ENCODE assay signal across 9 mouse cellular contexts in genomic region chr9:23222492-23222840, GRCm38 (mm10). TPM values are rescaled to one million over a fixed set of nuclear protein-coding genes. Genes with fewer than 3 reads are reported as not detected.
DNase-seq lines count a peak whose midpoint lies in the region; ATAC-seq and TF ChIP-seq lines count a peak whose summit lies in the region.
"Had no signal": no experiment of that assay in that cellular context is flagged by ENCODE, and none has a peak within 500 bp of the region (broad histone marks: within the 10 kb centered on the region; RNA-seq: fewer than 3 reads in every experiment).

No protein-coding gene starts in this region.

- H3K9me3 ChIP-seq in forebrain, embryonic 13.5 days (replicated peaks) = no peaks in the 10 kb centered on the region
- no peaks in the 10 kb centered on the region for H3K9me3 ChIP-seq in intestine, embryonic 14.5 days (ENCODE audit: control insufficient read depth, low read length)
- no peaks in the 10 kb centered on the region for H3K9me3 ChIP-seq in liver, embryonic 14.5 days (ENCODE audit: control insufficient read depth, low read length)
- H3K9me3 ChIP-seq in neural tube, embryonic 14.5 days (ENCODE audit: control insufficient read depth, low read length) = no peaks in the 10 kb centered on the region

- H3K4me2 ChIP-seq in forebrain, embryonic 13.5 days = peak overlapping the region; percentile 97
- H3K4me2 ChIP-seq in intestine, embryonic 14.5 days (ENCODE audit: low read length) = peak overlapping the region; percentile 89
- H3K4me2 ChIP-seq in liver, embryonic 14.5 days (ENCODE audit: low read depth) = peak overlapping the region; percentile 59
- H3K4me2 ChIP-seq in neural tube, embryonic 14.5 days (ENCODE audit: low read depth, low read length) = peak overlapping the region; percentile 98

- peak overlapping the region; percentile 79 for H3K4me3 ChIP-seq in forebrain, embryonic 13.5 days
- peak overlapping the region; percentile 62 for H3K4me3 ChIP-seq in intestine, embryonic 14.5 days (ENCODE audit: low read depth, low read length)
- H3K4me3 ChIP-seq in liver, embryonic 14.5 days (ENCODE audit: insufficient read depth in 1 of 2, low read depth in 2 of 2, low read length in 2 of 2) = peak overlapping the region; percentile 38 to 41
- peak overlapping the region; percentile 72 for H3K4me3 ChIP-seq in neural tube, embryonic 14.5 days (ENCODE audit: low read depth, low read length)

- no peak for TF ChIP-seq EP300 in liver, embryonic 14.5 days (IDR thresholded peaks at IDR 0.05; ENCODE audit: low read depth)

- WGBS in forebrain, embryonic 13.5 days = 0% methylated on average over 26 of the region's 26 CpGs
- under 1% methylated on average over 25 of the region's 26 CpGs for WGBS in intestine, embryonic 14.5 days
- WGBS in liver, embryonic 14.5 days (ENCODE audit: insufficient replicate concordance) = under 1% methylated on average over 26 of the region's 26 CpGs
- WGBS in neural tube, embryonic 14.5 days = 0% methylated on average over 19 of the region's 26 CpGs

- H3K9ac ChIP-seq in forebrain, embryonic 13.5 days = peak overlapping the region; percentile 89
- H3K9ac ChIP-seq in intestine, embryonic 14.5 days (ENCODE audit: low read length) = peak overlapping the region; percentile 71
- H3K9ac ChIP-seq in liver, embryonic 14.5 days (replicated peaks) = no peak overlapping the region
- peak overlapping the region; percentile 84 for H3K9ac ChIP-seq in neural tube, embryonic 14.5 days (replicated peaks; ENCODE audit: low read depth, low read length)

- peak; percentile 26 to 36 for DNase-seq in frontal cortex, postnatal 36 days (ENCODE audit: low spot score in 2 of 2)
- no peak for DNase-seq in frontal cortex, postnatal 25 days (ENCODE audit: low spot score in 2 of 2)
- peak; percentile 66 for DNase-seq in adrenal gland, postnatal 25 days
- no peak for DNase-seq in intestine, embryonic 14.5 days (ENCODE audit: low spot score)
- no peak for DNase-seq in liver, embryonic 14.5 days (ENCODE audit: low read depth in 3 of 3, low spot score in 3 of 3)
- no peak for DNase-seq in c-Kit-positive CD71-positive TER-119-positive erythroid progenitor cells, embryonic 14.5 days (ENCODE audit: low spot score)

- peaks cover 33% of the 10 kb centered on the region for H3K4me1 ChIP-seq in forebrain, embryonic 13.5 days
- no peaks in the 10 kb centered on the region for H3K4me1 ChIP-seq in intestine, embryonic 14.5 days (replicated peaks; ENCODE audit: control insufficient read depth, insufficient read depth, low read length)
- no peaks in the 10 kb centered on the region for H3K4me1 ChIP-seq in liver, embryonic 14.5 days (replicated peaks; ENCODE audit: control insufficient read depth in 2 of 2, insufficient read depth in 2 of 2, low read length in 1 of 2)
- H3K4me1 ChIP-seq in neural tube, embryonic 14.5 days (ENCODE audit: control insufficient read depth, insufficient read depth, low read length) = peaks cover 3% of the 10 kb centered on the region; the same call in 1 of the 2 replicates

- H3K36me3 ChIP-seq in forebrain, embryonic 13.5 days (ENCODE audit: poor library complexity, severe bottlenecking) = no peaks in the 10 kb centered on the region
- no peaks in the 10 kb centered on the region for H3K36me3 ChIP-seq in intestine, embryonic 14.5 days (ENCODE audit: control insufficient read depth, insufficient read depth, low read length)
- no peaks in the 10 kb centered on the region for H3K36me3 ChIP-seq in liver, embryonic 14.5 days (replicated peaks; ENCODE audit: control insufficient read depth, insufficient read depth, low read depth)
- H3K36me3 ChIP-seq in neural tube, embryonic 14.5 days (ENCODE audit: control insufficient read depth, insufficient read depth, low read length) = no peaks in the 10 kb centered on the region
- H3K36me3 ChIP-seq: G1E had no signal

- no peak for TF ChIP-seq CTCF in liver, embryonic 14.5 days (IDR thresholded peaks at IDR 0.05; ENCODE audit: low read depth)

- ATAC-seq in forebrain, embryonic 13.5 days = peak; percentile 73
- ATAC-seq in intestine, embryonic 14.5 days (replicated peaks; ENCODE audit: low FRiP score, low TSS enrichment, low read depth) = peak; percentile 53; the same call in 1 of the 2 replicates
- no peak for ATAC-seq in liver, embryonic 14.5 days (ENCODE audit: insufficient read depth)
- ATAC-seq in neural tube, embryonic 14.5 days (ENCODE audit: low read depth) = peak; percentile 67

- H3K27ac ChIP-seq in forebrain, embryonic 13.5 days = peak overlapping the region; percentile 90
- peak overlapping the region; percentile 77 for H3K27ac ChIP-seq in intestine, embryonic 14.5 days (ENCODE audit: low read depth)
- H3K27ac ChIP-seq in liver, embryonic 14.5 days = no peak overlapping the region
- peak overlapping the region; percentile 81 for H3K27ac ChIP-seq in neural tube, embryonic 14.5 days (ENCODE audit: low read depth, low read length)

- H3K27me3 ChIP-seq in forebrain, embryonic 13.5 days = peaks cover 33% of the 10 kb centered on the region
- peaks cover 29% of the 10 kb centered on the region for H3K27me3 ChIP-seq in intestine, embryonic 14.5 days (replicated peaks; ENCODE audit: control insufficient read depth, insufficient read depth, low read length)
- peaks cover 40% of the 10 kb centered on the region for H3K27me3 ChIP-seq in liver, embryonic 14.5 days (ENCODE audit: control insufficient read depth, insufficient read depth, low read length)
- peaks cover 7% of the 10 kb centered on the region; the same call in 1 of the 2 replicates for H3K27me3 ChIP-seq in neural tube, embryonic 14.5 days (ENCODE audit: control insufficient read depth, insufficient read depth, low read length)

RNA-seq across cellular contexts. Expression of gene Bmper, which starts 0.4 kb away (rescaled TPM):
- 1.8 and 3.2 TPM in 2 replicates for total RNA-seq in adrenal gland, postnatal 25 days (2021)
- polyA plus RNA-seq in forebrain, embryonic 13.5 days (2015; fragmentation: Nextera tagmentation; extraction: Ambion mirVana) = 13.7 and 17.4 TPM in 2 replicates
- polyA plus RNA-seq in intestine, embryonic 14.5 days (2014; fragmentation: Nextera tagmentation; extraction: Ambion mirVana) = 12.7 and 13.2 TPM in 2 replicates
- 0.08 and 0.16 TPM in 2 replicates for polyA plus RNA-seq in liver, embryonic 14.5 days (2012; rRNA removed)
- 0.11 and 0.18 TPM in 2 replicates for polyA plus RNA-seq in liver, embryonic 14.5 days (2014; fragmentation: Nextera tagmentation; extraction: Ambion mirVana)
- polyA plus RNA-seq in neural tube, embryonic 14.5 days (2014; fragmentation: Nextera tagmentation; extraction: Ambion mirVana) = 10.4 and 12.4 TPM in 2 replicates
- polyA plus RNA-seq: G1E had no signal

Comparison
In these comparisons a context has a peak if more than half of its experiments do, and no peak if none do; other contexts are left out.
1. DNase-seq: peak in frontal cortex, postnatal 36 days (2 of 2) and adrenal gland, postnatal 25 days (single experiment); none in frontal cortex, postnatal 25 days (0 of 2), intestine, embryonic 14.5 days (single experiment), liver, embryonic 14.5 days (0 of 3) and c-Kit-positive CD71-positive TER-119-positive erythroid progenitor cells, embryonic 14.5 days (single experiment).
2. Peak in every context shown above with its lines, with median percentiles within 50 percentile points of each other: H3K4me2 ChIP-seq and H3K4me3 ChIP-seq.